Mouse (Mus musculus): ENCODE data around the gene Ccdc162. TPM values are rescaled to one million over a fixed set of nuclear protein-coding genes. Genes with fewer than 3 reads are reported as not detected.

The Ccdc162 gene
- polyA plus RNA-seq, 1 experiment from 2014 or later, result 0.51 TPM

DNA sequence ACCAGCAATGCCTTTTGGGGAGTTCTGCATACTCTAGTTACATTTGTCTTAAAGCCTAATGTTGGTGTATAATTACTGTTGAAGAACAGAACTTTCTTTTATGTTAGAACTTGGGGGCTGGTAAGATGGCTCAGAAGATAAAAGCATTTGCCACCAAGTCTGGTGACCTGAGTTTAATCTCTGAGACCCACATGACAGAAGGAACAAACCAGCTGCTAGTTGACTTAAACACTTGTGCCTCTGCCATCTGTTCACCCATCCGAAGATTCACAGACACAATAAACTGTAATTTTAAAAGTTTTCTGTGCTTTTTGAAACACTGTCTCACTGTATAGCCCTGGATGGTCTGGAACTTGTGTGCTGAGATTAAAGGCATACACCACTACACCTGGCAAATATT lies 190.7 kb downstream of the Ccdc162 start:
- no peak overlapping the region for H3K9ac ChIP-seq (replicated peaks; ENCODE audit: low read depth, low read length)
- H3K27me3 ChIP-seq (ENCODE audit: control insufficient read depth, insufficient read depth, low read length), result no peaks in the 10 kb centered on the region
- no peak overlapping the region for H3K4me2 ChIP-seq (replicated peaks; ENCODE audit: low read depth, low read length)
- H3K4me1 ChIP-seq (ENCODE audit: control insufficient read depth, insufficient read depth, low read length), result peaks cover 22% of the 10 kb centered on the region
- peaks cover 25% of the 10 kb centered on the region; the same call in 1 of the 2 replicates for H3K36me3 ChIP-seq (ENCODE audit: control insufficient read depth, insufficient read depth, low read length)
- WGBS, result 68% methylated on average over 1 of the region's 1 CpGs
- H3K27ac ChIP-seq (ENCODE audit: low read length), result no peak overlapping the region
- H3K4me3 ChIP-seq (ENCODE audit: low read depth, low read length), result no peak overlapping the region
- no peaks in the 10 kb centered on the region for H3K9me3 ChIP-seq (ENCODE audit: control insufficient read depth, low read depth, low read length)
- no peak for ATAC-seq (ENCODE audit: insufficient number of reproducible peaks, insufficient read depth, low FRiP score, low read depth)

DNA sequence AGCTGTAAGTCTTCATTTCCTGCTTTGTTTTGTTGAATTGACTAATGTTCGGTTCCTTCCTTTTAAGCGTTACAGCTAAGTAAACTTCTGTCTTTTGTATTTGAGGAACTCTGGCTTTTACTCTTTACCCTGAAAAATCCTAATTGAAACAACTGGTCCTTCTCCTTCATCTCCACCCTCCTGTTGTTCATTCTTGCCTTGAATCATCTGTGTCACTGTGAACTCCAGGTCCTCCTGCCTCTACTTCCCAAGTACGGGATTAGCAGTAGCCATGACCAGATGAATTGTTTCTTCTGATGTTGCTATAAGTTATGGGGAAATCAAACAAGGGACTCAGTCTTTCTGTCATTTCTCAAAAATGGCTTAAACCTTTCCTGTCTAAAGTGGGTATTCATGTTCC lies 193.0 kb downstream of the Ccdc162 start:
- peaks cover 12% of the 10 kb centered on the region; the same call in 1 of the 2 replicates for H3K36me3 ChIP-seq (ENCODE audit: control insufficient read depth, insufficient read depth, low read length)
- H3K4me1 ChIP-seq (ENCODE audit: control insufficient read depth, insufficient read depth, low read length), result peaks cover 24% of the 10 kb centered on the region
- no peak overlapping the region for H3K4me3 ChIP-seq (ENCODE audit: low read depth, low read length)
- no peak for ATAC-seq (ENCODE audit: insufficient number of reproducible peaks, insufficient read depth, low FRiP score, low read depth)
- H3K4me2 ChIP-seq (replicated peaks; ENCODE audit: low read depth, low read length), result no peak overlapping the region
- no peak overlapping the region for H3K27ac ChIP-seq (ENCODE audit: low read length)
- H3K27me3 ChIP-seq (ENCODE audit: control insufficient read depth, insufficient read depth, low read length), result no peaks in the 10 kb centered on the region
- WGBS, result 35% methylated on average over 3 of the region's 3 CpGs
- H3K9ac ChIP-seq (replicated peaks; ENCODE audit: low read depth, low read length), result no peak overlapping the region
- H3K9me3 ChIP-seq (ENCODE audit: control insufficient read depth, low read depth, low read length), result no peaks in the 10 kb centered on the region

DNA sequence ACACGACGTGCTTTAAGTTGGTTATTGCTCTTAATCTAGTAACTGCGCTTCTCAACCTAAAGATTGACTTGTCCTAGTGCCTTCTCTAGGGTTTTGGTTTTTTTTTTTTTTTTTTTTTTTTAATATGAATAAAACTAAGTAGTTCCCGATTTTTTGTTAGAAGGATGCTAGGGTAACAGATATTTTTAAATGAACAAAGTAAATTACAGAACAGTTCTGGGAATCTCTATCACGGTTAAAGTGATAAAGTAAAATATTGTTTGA lies 196.1 kb downstream of the Ccdc162 start:
- peak overlapping the region; percentile 73 for H3K4me2 ChIP-seq (replicated peaks; ENCODE audit: low read depth, low read length)
- peak overlapping the region; percentile 97 for H3K4me3 ChIP-seq (ENCODE audit: low read depth, low read length)
- H3K36me3 ChIP-seq (ENCODE audit: control insufficient read depth, insufficient read depth, low read length), result peaks cover 7% of the 10 kb centered on the region; the same call in 1 of the 2 replicates
- ATAC-seq (ENCODE audit: insufficient number of reproducible peaks, insufficient read depth, low FRiP score, low read depth), result no peak
- WGBS, result 3% methylated on average over 5 of the region's 5 CpGs
- H3K9ac ChIP-seq (replicated peaks; ENCODE audit: low read depth, low read length), result peak overlapping the region; percentile 96
- peaks cover 27% of the 10 kb centered on the region for H3K4me1 ChIP-seq (ENCODE audit: control insufficient read depth, insufficient read depth, low read length)
- H3K27ac ChIP-seq (ENCODE audit: low read length), result 0 out of 2 replicates have a peak overlapping the region, but pooled peaks have one; percentile 96
- no peaks in the 10 kb centered on the region for H3K27me3 ChIP-seq (ENCODE audit: control insufficient read depth, insufficient read depth, low read length)
- H3K9me3 ChIP-seq (ENCODE audit: control insufficient read depth, low read depth, low read length), result no peaks in the 10 kb centered on the region

DNA sequence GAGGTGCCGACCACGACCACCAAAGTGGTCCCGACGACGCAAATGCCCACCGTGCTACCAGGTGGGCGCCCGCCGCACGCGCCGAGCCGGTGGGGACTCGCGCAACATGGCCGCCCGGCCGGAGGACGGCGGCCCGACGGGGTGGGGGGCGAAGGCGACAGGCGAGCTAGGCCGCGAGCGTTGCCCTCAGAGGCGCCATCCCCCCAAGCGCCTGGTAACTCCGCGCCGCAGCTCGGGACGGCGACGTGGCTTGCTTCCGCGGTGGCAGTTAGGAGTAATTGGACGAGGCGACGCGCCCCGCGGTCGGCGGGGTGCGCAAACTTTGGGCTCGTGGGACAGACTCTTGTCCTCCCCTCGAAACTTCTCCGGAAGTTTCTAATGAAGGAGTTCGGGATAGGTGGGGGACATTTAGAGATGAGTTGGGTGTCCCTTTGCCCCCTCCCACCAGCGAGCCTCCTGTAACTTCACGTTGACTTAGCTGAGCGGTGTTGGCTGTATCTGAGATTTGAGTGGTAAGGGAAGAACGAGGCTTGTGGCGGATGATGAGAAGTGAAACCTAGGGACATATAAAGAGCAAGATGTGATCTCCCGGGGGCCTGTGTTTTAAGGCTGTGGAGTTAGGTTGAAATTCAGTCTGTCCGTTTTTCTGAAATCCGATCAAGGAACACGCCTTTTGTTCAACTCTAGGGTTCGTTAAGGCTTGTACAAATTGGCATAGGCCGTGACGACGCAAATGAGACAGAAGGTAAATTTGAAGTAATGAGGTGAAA lies 196.6 kb downstream of the Ccdc162 start:
- Histone ChIP-seq H3K27me3 (ENCODE audit: control insufficient read depth, insufficient read depth, low read length) (no peaks in the 10 kb centered on the region), H3K4me2 (replicated peaks; ENCODE audit: low read depth, low read length) (peak overlapping the region; percentile 73), H3K4me3 (ENCODE audit: low read depth, low read length) (peak overlapping the region; percentile 97), H3K9me3 (ENCODE audit: control insufficient read depth, low read depth, low read length) (no peaks in the 10 kb centered on the region), H3K36me3 (ENCODE audit: control insufficient read depth, insufficient read depth, low read length) (peaks cover 4% of the 10 kb centered on the region; the same call in 1 of the 2 replicates), H3K27ac (ENCODE audit: low read length) (peak overlapping the region; percentile 96), H3K9ac (replicated peaks; ENCODE audit: low read depth, low read length) (peak overlapping the region; percentile 96), H3K4me1 (ENCODE audit: control insufficient read depth, insufficient read depth, low read length) (peaks cover 27% of the 10 kb centered on the region)
- no peak; the same call in 1 of the 2 replicates for ATAC-seq (ENCODE audit: insufficient number of reproducible peaks, insufficient read depth, low FRiP score, low read depth)
- WGBS, result under 1% methylated on average over 64 of the region's 65 CpGs

DNA sequence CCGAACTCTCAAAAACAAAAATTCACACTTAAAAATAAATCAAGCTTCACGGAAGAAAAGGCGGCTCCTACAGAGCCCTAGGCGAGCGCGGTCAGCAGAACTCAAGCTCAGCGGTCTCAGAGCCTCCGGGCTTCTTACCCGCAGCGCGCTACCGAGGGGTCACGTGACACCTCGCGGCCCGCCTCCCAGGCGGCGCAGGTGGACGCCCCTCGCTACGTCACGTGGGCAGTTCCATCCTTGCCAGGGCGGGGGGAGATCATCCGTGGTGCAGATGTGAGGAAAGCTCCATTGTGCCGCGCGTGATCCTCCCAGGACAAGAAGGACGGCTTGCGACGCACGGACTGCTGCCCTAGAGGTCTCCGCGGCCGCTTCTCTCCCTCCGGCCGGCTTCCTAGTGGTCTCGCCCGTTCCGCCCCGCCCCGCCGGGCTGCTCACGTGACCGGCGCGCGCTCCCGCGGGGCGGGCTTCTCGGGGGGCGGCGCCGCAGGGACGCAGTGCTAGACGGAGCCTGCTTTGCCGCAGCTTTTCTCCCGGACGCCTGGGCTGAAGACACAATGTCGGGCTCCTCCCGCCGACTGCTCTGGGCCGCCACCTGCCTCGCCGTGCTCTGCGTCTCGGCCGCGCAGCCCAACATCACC lies 197.3 kb downstream of the Ccdc162 start, which contains the start of gene Cd164:
Gene Cd164 (plus strand): TSS at position 434 of the 638 bp plus-strand sequence.
- no peaks in the 10 kb centered on the region for H3K27me3 ChIP-seq (ENCODE audit: control insufficient read depth, insufficient read depth, low read length)
- peaks cover 4% of the 10 kb centered on the region; the same call in 1 of the 2 replicates for H3K36me3 ChIP-seq (ENCODE audit: control insufficient read depth, insufficient read depth, low read length)
- under 1% methylated on average over 67 of the region's 69 CpGs for WGBS
- H3K9me3 ChIP-seq (ENCODE audit: control insufficient read depth, low read depth, low read length), result no peaks in the 10 kb centered on the region
- H3K4me2 ChIP-seq (replicated peaks; ENCODE audit: low read depth, low read length), result peak within 1 kb of the TSS; percentile 73
- H3K27ac ChIP-seq (ENCODE audit: low read length), result peak within 1 kb of the TSS; percentile 96
- H3K4me3 ChIP-seq (ENCODE audit: low read depth, low read length), result peak within 1 kb of the TSS; percentile 97
- peak; percentile 94 for ATAC-seq (ENCODE audit: insufficient number of reproducible peaks, insufficient read depth, low FRiP score, low read depth)
- peaks cover 27% of the 10 kb centered on the region for H3K4me1 ChIP-seq (ENCODE audit: control insufficient read depth, insufficient read depth, low read length)
- H3K9ac ChIP-seq (replicated peaks; ENCODE audit: low read depth, low read length), result peak within 1 kb of the TSS; percentile 96

DNA sequence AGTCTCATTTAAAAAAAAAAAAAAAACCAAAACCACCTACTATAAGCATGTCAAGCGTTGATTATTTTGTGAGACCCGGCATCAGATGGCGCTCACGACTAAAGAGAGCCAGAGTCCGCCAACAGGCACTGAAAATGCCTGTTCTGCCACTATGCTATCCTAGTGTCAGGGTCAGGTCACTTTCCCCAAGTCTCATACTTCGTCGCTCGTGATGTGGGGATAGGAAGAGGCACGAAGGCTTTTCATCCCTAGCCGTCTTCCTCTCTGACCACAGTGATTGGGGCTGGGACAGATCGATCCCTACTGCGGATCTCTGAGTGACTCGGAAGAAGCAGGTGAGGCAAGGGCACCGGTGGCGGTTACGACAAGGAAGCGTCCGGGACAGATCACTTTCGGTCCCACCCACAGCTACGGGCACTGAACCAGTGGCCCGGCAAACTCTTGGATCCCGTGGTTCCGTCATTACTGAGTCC lies 197.9 kb downstream of the Ccdc162 start:
- peak; percentile 66 for ATAC-seq (ENCODE audit: insufficient number of reproducible peaks, insufficient read depth, low FRiP score, low read depth)
- Histone ChIP-seq H3K27ac (ENCODE audit: low read length) (peak overlapping the region; percentile 96), H3K9me3 (ENCODE audit: control insufficient read depth, low read depth, low read length) (no peaks in the 10 kb centered on the region), H3K4me3 (ENCODE audit: low read depth, low read length) (peak overlapping the region; percentile 97), H3K27me3 (ENCODE audit: control insufficient read depth, insufficient read depth, low read length) (no peaks in the 10 kb centered on the region), H3K36me3 (ENCODE audit: control insufficient read depth, insufficient read depth, low read length) (peaks cover under 1% of the 10 kb centered on the region; the same call in 1 of the 2 replicates), H3K4me1 (ENCODE audit: control insufficient read depth, insufficient read depth, low read length) (peaks cover 27% of the 10 kb centered on the region), H3K9ac (replicated peaks; ENCODE audit: low read depth, low read length) (peak overlapping the region; percentile 96), H3K4me2 (replicated peaks; ENCODE audit: low read depth, low read length) (peak overlapping the region; percentile 73)
- WGBS, result under 1% methylated on average over 23 of the region's 23 CpGs

DNA sequence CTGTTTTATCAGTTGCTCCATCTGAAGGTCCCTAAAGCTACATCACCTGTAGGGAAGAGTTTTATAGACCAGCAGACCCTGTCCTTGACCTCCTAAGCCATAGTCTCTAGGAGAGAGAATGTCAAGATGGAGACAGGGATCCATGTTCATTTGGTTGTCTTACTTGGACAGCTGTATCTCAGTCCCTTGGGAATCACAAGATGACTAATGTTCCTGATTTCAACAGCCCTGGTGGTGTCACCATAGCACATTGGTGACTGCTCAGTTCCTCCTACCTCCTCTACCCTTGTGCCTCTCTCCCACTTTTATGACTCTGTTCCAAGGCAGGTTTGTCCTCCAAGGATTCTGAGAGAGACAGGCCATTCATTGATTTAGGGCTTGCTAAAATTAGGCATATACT lies 201.5 kb downstream of the Ccdc162 start:
- Histone ChIP-seq H3K27ac (ENCODE audit: low read length) (no peak overlapping the region), H3K4me1 (ENCODE audit: control insufficient read depth, insufficient read depth, low read length) (0 out of 2 replicates have a peak, but pooled peaks cover 3% of the 10 kb centered on the region), H3K9ac (replicated peaks; ENCODE audit: low read depth, low read length) (no peak overlapping the region), H3K4me2 (replicated peaks; ENCODE audit: low read depth, low read length) (no peak overlapping the region), H3K9me3 (ENCODE audit: control insufficient read depth, low read depth, low read length) (no peaks in the 10 kb centered on the region), H3K27me3 (ENCODE audit: control insufficient read depth, insufficient read depth, low read length) (no peaks in the 10 kb centered on the region), H3K4me3 (ENCODE audit: low read depth, low read length) (no peak overlapping the region), H3K36me3 (ENCODE audit: control insufficient read depth, insufficient read depth, low read length) (no peaks in the 10 kb centered on the region)
- ATAC-seq (ENCODE audit: insufficient number of reproducible peaks, insufficient read depth, low FRiP score, low read depth), result no peak

DNA sequence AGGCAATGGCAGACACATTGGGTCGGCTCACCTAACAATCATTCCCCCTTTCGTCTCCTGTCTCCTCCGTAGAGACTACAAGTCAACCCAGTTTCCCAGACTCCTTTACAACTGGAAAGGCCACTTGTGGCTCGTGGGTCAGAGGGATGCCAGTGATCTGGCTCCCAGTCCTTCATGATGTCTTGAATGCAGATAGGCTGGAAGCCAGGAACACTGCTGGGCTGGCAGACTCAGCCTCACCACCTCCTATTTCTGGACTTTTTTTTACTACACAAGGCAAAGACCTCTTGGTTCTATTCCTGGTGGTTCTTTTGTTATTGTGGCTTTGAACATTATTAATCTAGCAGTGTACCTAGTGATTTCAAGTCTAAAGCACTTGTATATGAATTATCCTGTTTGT lies 202.1 kb downstream of the Ccdc162 start:
- 0 out of 2 replicates have a peak, but pooled peaks cover 3% of the 10 kb centered on the region for H3K4me1 ChIP-seq (ENCODE audit: control insufficient read depth, insufficient read depth, low read length)
- H3K9ac ChIP-seq (replicated peaks; ENCODE audit: low read depth, low read length), result no peak overlapping the region
- no peaks in the 10 kb centered on the region for H3K27me3 ChIP-seq (ENCODE audit: control insufficient read depth, insufficient read depth, low read length)
- no peaks in the 10 kb centered on the region for H3K36me3 ChIP-seq (ENCODE audit: control insufficient read depth, insufficient read depth, low read length)
- no peak overlapping the region for H3K4me3 ChIP-seq (ENCODE audit: low read depth, low read length)
- WGBS, result 74% methylated on average over 4 of the region's 4 CpGs
- H3K27ac ChIP-seq (ENCODE audit: low read length), result no peak overlapping the region
- no peak overlapping the region for H3K4me2 ChIP-seq (replicated peaks; ENCODE audit: low read depth, low read length)
- ATAC-seq (ENCODE audit: insufficient number of reproducible peaks, insufficient read depth, low FRiP score, low read depth), result no peak
- H3K9me3 ChIP-seq (ENCODE audit: control insufficient read depth, low read depth, low read length), result no peaks in the 10 kb centered on the region
